Mouse (Mus musculus): ENCODE measurements at regions not wholly inside any gene's neighbourhood (a gene's known extent, or its start where the extent isn't known, plus 50 kb on each side); places are given as distances from the start of the nearest gene placed in this dataset.
A peak's percentile ranks its signal among the peaks of the same experiment; 100 is the strongest.

GRCm38 (mm10) chr12:80017376-80017929, 95.4 kb downstream of the Zfp36l1 start:
- DNase-seq, result no peak

- DNase-seq, result no peak
These were observed 96.9 kb downstream of the Zfp36l1 start for GRCm38 (mm10) chr12:80015938-80016337.

DNA sequence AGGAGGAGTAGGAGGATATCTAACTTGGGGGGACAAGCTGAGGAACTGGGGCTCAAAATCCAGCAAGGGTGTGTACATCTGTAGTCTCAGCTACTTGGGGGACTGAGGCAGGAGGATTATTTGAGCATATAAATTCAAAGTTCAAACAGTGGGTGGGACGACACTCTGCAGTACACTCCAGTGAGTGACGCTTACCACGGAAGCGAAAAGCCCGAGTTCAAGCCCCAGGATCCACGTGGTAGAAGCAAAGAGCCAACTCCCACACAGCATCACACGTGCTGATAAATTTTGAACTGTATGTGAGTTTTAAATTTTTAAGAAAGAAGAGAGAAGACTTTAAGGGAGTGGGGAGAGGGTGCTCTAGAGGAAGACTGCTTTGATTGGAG, 98.2 kb downstream of the Zfp36l1 start:
- no peak for DNase-seq

GRCm38 (mm10) chr12:80013904-80014597, 98.8 kb downstream of the Zfp36l1 start:
- peak; percentile 75 for DNase-seq

DNA sequence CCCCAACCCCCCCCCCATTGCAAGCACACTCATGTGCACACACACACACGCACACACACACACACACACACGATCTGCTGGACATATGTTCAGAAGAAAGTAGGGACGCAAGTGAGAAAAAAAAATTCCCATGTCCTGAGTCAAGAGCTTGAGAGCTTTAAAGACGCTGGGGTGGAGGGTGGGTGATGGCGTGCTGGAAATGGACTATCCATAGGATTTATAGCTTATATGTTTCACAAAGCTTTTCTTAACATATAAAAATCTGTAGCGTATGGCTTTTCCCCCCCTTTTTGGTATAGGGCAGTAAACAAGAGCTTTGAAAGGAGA, 99.3 kb downstream of the Zfp36l1 start:
- DNase-seq, result no peak

GRCm38 (mm10) chr12:80011916-80012315, 100.9 kb downstream of the Zfp36l1 start:
- DNase-seq, result no peak

GRCm38 (mm10) chr12:80010947-80011346, 101.9 kb downstream of the Zfp36l1 start:
- no peak for DNase-seq

- DNase-seq, result no peak
These were observed 102.6 kb downstream of the Zfp36l1 start for GRCm38 (mm10) chr12:80010220-80010619.

DNA sequence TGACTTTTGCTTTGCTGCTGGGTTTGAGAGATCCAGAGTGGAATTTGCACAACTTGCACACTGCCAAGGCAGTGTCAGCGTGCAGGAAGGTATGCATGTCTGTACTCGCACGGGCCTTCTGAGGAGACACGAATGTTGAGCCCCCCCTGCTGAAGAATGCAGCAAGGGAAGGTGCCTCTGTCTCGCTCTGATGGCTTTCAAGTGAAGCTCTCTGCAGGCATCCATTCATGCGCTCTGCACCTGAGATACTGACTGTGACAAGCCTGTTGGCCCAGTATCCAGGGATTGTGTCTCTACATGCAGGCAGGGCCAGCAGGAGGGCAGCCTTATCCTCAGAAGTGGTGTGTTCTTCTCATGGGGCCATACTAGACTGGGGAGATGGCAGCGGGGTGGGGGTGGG, 105.0 kb downstream of the Zfp36l1 start:
- DNase-seq, result no peak

DNA sequence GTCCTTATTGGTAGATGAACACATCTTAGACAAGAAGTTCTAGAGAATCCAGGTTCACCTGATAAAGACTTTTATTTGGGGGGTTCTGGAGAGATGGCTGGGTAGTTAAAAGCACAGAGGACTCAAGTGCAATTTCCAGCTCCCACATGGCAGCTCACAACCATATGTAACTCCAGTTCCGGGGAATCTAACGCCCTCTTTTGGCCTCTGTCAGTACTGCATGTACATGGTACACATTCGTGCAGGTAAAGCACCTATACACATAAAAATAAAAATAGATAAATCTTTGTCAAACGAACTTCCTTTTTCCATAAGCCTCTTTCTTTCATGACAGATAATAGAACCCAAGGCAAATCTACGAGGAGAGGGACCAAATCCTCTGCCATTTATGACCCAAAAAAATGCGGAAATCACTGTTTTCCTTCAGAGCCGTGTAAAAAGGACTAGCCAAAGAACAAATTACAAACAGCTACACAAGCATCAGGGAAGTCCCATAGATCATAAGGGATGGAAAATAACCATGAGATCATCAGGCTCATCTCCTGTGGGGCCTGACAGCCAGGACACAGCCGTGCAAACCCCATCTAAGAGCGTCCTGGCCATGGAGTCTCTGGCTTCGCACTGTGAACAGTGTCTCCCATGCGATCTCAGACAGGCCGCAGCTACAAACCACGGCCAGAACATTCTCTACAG, 107.4 kb downstream of the Zfp36l1 start:
- no peak for DNase-seq

- no peak for DNase-seq
These were observed 108.2 kb downstream of the Zfp36l1 start for GRCm38 (mm10) chr12:80004575-80004974.

- DNase-seq, result no peak
These were observed 109.3 kb downstream of the Zfp36l1 start for GRCm38 (mm10) chr12:80003486-80003885.

DNA sequence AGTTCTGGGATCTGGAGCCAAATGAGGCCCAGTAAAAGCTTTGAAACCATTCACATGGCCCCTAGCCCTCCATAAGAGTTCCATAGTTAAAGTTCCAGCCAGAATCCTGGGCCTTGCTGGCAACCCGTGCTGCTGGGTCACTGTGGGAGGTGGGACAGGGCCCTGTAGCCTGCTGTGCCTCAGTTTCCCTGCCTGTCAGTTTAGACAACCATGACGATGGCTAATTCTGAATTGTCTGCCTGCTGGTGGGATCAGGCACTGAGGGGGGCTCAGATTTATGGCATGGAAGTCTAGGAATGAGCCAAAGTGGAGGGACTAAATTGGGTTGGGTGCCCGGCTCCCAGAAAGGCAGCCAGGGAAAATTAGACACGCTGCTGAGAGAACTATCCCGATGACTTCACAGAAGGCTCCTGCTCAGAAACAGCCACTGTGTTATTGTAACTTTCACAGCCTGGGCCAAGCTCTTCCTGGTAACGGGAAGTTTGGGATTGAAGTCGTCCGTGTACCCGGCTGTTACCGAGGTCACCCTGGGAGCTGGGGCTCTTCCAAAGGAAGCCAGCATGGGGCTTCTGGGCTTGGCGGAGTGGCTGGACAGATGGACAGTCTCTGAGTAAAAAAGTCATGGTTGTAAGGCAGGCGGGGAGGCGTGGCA, 110.2 kb downstream of the Zfp36l1 start:
- DNase-seq, result no peak

DNA sequence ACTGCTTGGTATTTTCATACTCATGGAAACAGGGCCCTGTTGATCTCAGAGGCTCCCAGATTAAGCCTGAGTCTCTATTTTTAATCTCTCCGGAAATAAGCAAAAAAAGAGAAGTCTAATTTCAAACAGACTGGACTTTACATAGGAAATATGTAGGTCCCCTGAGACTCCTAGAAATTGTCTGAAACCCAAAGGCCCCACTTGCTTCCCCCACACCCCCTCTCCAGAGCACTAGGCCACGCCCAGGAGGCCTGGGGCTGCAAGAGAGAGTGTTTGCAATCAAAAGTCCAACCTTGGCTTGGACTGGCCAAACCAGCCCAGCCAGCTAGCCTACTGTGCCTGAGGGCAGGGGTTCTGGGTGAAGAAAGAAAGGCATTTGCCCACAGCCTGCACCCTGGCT, 111.0 kb downstream of the Zfp36l1 start:
- DNase-seq, result peak; percentile 83

- no peak for DNase-seq
These were observed 112.9 kb downstream of the Zfp36l1 start for GRCm38 (mm10) chr12:79999868-80000370.

DNA sequence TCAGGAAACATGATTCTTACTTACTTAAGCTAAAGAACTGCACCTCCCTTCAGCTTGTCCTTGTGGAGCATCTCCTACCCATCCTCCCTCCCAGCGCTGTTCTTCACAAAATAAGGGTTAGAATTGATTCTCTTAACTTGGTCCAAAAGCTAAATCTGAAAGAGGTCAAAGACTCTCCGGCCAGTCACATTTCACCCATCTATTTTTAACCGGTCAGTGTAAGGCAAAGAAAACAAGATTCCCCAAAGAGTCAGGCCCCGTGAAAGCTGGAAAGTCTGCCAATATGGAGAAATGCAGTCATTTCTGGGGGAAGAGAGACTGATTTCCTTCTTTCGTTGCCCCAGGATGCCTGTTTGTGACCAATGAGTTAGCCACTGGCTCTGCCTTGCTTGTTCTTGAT, 114.0 kb downstream of the Zfp36l1 start:
- no peak for DNase-seq

GRCm38 (mm10) chr12:79998339-79998738, 114.5 kb downstream of the Zfp36l1 start:
- no peak for DNase-seq

DNA sequence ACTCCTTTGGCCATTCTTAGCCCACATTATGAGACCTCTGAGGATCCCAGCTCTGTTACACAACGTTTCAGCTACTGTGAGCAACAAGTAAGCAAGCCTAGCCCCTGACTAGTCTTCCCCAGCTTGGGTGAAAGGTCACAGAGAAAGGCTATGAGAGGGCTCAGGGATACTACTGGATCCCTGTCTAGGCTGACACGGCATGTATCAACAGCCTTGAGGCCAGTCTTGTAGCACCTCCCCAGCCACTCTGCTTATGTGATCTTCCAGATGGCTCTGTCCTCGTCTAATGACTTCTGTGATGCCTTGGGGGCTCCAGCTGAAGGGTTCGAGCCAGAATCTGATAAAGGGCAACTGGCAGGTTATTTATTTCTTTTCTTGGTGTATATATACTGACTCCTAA, 115.6 kb downstream of the Zfp36l1 start:
- DNase-seq, result no peak

DNA sequence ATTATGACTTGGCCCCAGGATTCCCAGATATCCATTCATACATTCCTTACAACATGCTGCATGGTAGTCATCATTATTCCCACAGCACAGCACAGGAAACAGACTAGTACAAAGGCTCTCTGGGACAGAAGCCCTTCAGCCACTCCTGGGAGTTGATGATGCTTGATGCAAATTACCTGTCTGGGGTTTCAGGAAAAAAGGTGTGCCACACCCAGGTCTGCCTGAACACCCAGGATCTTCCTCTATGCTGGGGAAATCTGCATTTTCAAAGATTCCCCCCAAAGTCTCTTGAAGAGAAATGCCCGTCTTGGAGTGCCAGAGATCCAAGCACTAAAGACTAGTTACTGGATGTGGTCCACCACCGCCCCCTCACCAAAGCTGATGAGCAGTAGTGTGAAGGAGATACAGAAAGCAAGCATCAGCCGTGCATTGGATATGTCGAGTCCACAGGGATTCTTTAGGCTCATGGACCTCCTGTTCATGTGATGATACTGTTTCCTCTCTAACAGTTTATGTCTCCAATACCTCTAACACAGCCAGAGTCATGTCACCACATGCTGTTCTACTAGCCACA, 117.2 kb downstream of the Zfp36l1 start:
- no peak for DNase-seq

GRCm38 (mm10) chr12:79993821-79994571, 118.8 kb downstream of the Zfp36l1 start:
- peak; percentile 74 for DNase-seq

DNA sequence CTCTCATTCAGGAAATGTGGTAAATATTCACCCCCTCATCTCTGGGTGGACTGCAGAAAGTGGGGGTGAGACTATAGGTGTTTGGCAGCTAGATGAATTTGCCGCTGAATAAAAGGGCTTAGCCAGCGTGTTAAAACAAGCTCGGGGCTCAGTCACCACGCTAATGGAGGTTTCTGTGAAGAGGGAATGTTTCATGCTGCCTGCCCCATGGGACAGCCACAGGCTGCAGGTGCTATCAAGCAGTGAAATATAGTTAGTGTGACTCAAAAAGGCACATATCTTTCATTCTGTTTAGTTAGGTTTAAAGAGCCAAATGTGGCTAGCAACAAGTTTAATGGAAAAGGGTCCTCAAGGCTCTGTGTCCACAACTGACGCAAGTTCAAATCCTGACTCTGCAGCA, 121.5 kb downstream of the Zfp36l1 start:
- no peak for DNase-seq

DNA sequence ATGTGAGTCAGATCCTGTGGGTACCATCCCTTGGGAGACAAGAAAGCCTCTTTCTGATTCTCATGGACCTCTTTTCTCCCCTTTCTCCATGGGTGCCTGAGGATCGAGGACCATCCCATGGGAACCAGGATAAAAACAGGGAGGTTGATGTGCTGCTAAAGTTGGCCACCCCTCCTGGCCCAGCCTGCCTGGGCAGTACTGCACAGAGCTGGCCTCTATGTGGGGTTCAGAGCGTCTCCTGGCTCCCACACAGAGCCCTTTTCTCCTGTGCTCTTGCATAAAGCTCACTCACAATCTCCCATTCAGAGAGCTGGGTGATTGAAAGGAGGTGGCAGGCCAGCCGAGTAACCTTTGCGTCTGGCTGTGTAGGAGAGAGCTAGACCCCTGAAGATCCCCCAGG, 122.1 kb downstream of the Zfp36l1 start:
- no peak for DNase-seq
